Mouse (Mus musculus) cerebellum, adult (tissue): ENCODE results near the gene Rbmxl1.
"Not testable (repeated sequence)": the region's sequence is repeated elsewhere in the genome, so short reads cannot be mapped to it uniquely, and the experiment has no call there.

Source experiments
- ATAC-seq: cut with Nextera tagmentation; 2 replicates; pipeline ENCODE4 v1.9.2; 2017; ENCODE audit warnings: mild to moderate bottlenecking, moderate library complexity, mixed read lengths; ENCODE audit not compliant: insufficient number of reproducible peaks, low FRiP score, low TSS enrichment

The Rbmxl1 gene

DNA sequence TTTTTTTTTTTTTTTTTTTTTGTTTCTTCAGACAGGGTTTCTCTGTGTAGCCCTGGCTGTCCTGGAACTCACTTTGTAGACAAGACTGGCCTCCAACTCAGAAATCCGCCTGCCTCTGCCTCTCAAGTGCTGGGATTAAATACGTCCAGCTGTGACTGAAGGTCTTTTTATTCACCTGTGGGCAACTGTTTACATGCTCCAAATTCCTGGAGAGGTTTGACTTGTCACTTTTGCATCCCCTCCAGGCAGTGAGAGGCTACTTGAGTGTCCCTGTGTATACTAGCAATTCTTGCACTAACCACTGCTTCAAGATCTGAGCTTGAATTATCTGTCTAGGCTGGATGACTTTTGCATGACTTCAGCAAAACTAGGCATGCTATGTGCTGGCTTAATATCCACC, 6.0 kb downstream of the Rbmxl1 start:
- no peak for ATAC-seq

DNA sequence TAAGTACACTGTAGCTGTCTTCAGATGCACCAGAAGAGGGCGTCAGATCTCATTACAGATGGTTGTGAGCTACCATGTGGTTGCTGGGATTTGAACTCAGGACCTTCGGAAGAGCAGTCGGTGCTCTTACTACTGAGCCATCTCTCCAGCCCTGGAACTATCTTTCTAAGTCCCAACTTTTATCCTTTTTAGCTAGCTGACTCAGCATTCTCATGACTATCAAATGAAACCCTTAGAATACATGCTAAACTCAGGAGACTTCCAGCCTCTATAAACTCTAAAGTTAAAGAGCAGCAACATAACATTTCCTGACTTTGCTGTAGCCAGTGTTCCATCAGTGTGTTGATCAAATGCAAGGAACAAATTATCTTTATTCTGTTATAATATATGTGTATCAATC, 12.4 kb downstream of the Rbmxl1 start:
- not testable (repeated sequence) for ATAC-seq

DNA sequence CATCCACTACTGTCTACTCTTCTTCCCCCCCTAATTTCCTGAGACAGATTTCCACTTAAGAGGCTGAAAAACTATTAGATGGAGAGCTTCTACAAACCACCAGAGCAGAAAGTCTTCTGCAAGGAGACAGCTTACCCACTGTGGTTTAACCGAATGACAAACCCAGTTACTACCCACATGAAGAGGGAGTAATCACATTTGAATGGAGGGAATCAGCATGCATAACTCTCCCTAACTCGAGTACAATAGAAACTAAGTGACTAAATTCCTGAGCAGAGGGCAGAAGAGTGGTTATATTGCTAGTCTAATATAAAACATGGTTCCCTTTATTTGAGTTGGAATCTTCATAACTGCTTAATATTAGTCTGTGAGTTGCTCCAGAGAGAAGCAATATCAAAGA, 15.7 kb downstream of the Rbmxl1 start:
- no peak for ATAC-seq

DNA sequence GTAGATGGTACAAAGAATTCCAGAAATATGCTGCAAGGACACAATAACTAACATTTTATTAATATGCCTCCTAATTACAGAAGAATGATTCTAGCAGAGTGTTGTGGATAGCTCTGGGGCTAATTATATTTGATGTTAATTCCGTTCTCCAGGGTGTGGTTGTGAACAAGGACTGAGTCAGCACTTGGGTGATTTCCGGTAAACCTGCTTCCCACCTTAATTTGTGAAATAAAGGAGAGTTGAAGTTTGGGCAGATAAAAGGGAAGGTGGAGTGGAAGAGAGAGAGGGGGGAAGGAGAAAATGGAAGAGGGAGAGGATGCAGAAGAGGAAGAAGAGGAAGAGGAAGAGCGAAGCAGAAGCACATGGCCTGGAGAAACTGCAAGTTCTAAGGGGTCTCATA, 19.0 kb downstream of the Rbmxl1 start:
- no peak for ATAC-seq

DNA sequence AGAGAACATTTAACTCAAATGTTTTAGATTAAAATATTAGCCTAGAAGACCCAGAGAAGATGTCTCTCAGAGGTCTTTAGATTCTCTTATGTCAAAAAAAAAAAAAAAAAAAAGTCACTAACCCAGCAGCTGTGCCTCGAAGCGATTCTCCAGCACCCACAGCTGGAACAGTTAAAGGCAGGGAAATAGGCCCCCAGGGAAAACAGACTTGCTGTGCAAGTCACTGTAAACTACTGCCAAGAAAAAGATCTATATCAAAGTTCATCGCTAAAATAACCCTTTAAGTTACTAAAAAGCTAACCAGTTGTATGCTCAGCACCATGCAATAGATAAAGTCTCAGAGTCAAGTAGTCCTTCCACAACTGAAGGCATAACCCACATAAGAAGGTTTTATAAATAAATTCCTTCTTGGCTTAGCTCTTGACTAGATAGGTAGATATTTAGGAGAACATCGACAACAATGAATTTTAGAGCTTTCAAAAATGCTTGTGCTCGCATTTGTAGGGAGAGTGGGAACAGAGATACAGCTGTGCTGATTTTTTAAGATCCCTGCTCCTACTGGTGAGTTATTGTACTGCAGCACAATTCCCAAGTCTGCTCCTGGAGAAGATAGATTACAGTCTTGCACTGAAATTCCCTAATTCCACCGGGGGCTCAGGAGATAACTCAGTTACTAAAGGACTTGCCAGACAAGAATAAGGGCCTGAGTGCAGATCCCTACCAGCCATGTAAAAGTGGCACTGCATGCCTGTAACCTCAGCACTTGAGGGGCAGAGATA, 31.5 kb downstream of the Rbmxl1 start:
- no peak for ATAC-seq

DNA sequence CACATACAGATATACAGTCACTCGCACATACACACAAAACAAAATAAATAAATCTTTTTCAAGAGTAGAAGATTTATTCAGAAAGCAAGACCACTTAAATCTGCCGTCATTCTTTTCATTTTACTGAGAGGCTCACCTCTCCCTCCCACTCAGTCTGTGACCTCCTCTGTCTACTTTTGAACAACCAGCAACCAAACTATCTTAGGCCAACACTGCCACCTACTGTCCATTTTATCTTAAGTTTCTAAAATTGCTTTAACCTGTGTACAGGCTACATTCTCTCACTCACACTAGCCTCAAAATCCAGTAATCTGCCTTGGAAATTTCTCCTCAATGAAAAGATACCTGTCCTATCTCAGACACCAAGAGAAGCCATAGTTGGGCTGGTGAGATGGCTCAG, 40.8 kb downstream of the Rbmxl1 start:
- ATAC-seq = no peak

DNA sequence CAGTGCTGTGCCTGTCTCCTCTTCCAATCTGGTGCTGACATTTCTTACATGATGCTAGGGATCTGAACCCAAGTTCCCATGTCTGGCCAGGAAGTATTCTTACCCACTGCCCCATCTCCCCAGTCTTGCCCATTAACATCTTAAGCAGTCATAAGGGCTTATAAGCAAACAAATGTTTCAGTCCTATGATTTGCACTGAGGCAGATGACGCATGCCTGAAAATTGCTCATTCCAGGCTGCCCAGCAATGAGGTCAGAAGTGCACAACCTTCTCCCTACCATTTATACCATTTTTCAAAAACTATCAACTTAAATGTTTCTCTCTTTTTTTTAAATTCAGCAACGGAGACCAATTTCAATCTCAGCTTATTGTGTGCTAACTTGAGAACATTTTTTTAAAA, 44.8 kb downstream of the Rbmxl1 start:
- no peak for ATAC-seq

DNA sequence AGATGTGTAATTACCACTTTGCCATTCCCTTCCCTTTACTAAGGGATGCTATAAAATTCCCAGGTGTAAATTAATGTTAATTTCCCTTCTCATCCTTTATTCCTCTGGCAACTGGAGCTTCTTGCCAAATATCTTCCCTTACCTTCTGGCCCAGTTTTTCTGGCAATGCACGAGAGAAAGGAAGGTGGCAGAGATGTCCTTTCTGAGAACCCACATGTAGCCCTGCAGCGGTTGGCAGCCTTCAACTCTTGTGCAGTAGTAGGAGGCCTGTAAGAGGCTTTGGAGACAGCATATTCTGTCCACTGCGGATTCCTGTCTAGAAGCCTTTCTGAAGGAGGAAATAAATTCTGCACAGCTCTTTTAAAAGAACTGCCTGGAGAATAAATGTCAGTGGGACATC, 52.3 kb downstream of the Rbmxl1 start:
- ATAC-seq = no peak
